Mouse (Mus musculus) bone marrow, adult 2 months (tissue): Measurements from ENCODE around the gene Myrip.

Experiments
- CTCF ChIP-seq: fragments of 200-500 bp; IDR thresholded peaks from 2 replicates; pipeline ENCODE4 v1.5.1; 2011; ENCODE audit warnings: low read length, control low read depth; ENCODE audit not compliant: control insufficient read depth, insufficient read depth
- POLR2A ChIP-seq: fragments of 200-500 bp; IDR thresholded peaks from 2 replicates; pipeline ENCODE4 v1.6.1; 2011; ENCODE audit warnings: low read depth, mild to moderate bottlenecking, control low read depth, low read length, borderline replicate concordance; ENCODE audit not compliant: control insufficient read depth

GRCm38 (mm10) chr9:120371633-120372032 lies 70.3 kb downstream of the Myrip start:
- TF ChIP-seq CTCF = no peak
- no peak for TF ChIP-seq POLR2A
